In the genomic region with DNA sequence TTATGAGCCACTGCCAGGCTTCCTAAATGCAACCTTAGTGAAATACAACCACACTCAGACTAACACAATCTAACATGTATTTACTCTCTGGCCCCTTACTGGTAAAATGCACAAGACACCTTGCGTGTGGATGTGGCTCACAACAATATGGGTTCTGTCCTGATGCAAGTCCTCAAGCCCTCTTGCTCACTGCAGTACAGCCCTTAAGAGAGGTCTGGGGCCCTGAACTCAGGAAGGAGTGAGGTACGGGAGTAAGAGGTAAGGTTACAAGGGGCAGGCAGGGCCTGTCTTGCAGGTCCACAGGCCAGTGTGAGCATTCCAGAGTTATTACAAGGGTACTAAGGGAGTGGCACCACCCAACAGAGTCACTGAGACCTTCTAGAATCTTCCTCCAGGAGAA, we compare ENCODE assay signal across 7 mouse cellular contexts. TPM values are rescaled to one million over a fixed set of nuclear protein-coding genes. Genes with fewer than 3 reads are reported as not detected.
A peak's percentile ranks its signal among the peaks of the same experiment; 100 is the strongest.
DNase-seq lines count a peak whose midpoint lies in the region; ATAC-seq lines count a peak whose summit lies in the region.

No protein-coding gene starts in this region.

- H3K36me3 ChIP-seq in heart, embryonic 14.5 days (ENCODE audit: control insufficient read depth, insufficient read depth, low read length): peaks cover 4% of the 10 kb centered on the region; the same call in 1 of the 2 replicates
- peaks cover 4% of the 10 kb centered on the region; the same call in 1 of the 2 replicates for H3K36me3 ChIP-seq in lung, embryonic 15.5 days
- H3K36me3 ChIP-seq in embryonic facial prominence, embryonic 14.5 days (ENCODE audit: control insufficient read depth, insufficient read depth, low read length): no peaks in the 10 kb centered on the region
- H3K36me3 ChIP-seq in neural tube, embryonic 15.5 days: no peaks in the 10 kb centered on the region

- no peak overlapping the region for H3K9ac ChIP-seq in heart, embryonic 14.5 days (ENCODE audit: low read length)
- no peak overlapping the region for H3K9ac ChIP-seq in lung, embryonic 15.5 days
- no peak overlapping the region for H3K9ac ChIP-seq in embryonic facial prominence, embryonic 14.5 days (ENCODE audit: low read depth, low read length)
- no peak overlapping the region for H3K9ac ChIP-seq in neural tube, embryonic 15.5 days (replicated peaks)

- no peak for ATAC-seq in heart, embryonic 14.5 days (ENCODE audit: insufficient number of reproducible peaks, insufficient read depth, low FRiP score, low read depth)
- ATAC-seq in lung, embryonic 15.5 days (ENCODE audit: borderline replicate concordance, extremely low read depth, low FRiP score, low TSS enrichment): no peak
- ATAC-seq in embryonic facial prominence, embryonic 14.5 days (ENCODE audit: low read depth): no peak
- no peak for ATAC-seq in neural tube, embryonic 15.5 days (ENCODE audit: low FRiP score)

- WGBS in heart, embryonic 14.5 days: 76% methylated on average over 2 of the region's 2 CpGs
- 67% methylated on average over 2 of the region's 2 CpGs for WGBS in lung, embryonic 15.5 days
- WGBS in embryonic facial prominence, embryonic 14.5 days: 80% methylated on average over 2 of the region's 2 CpGs
- 79% methylated on average over 2 of the region's 2 CpGs for WGBS in neural tube, embryonic 15.5 days

- H3K27ac ChIP-seq in heart, embryonic 14.5 days (replicated peaks in 1 of 2; ENCODE audit: control insufficient read depth in 1 of 2, insufficient read depth in 1 of 2, low read depth in 2 of 2, low read length in 2 of 2): 0 out of 4 replicates have a peak overlapping the region, but pooled peaks of 1 of the 2 experiments have one; percentile 53
- no peak overlapping the region; the same call in 1 of the 2 replicates for H3K27ac ChIP-seq in lung, embryonic 15.5 days
- no peak overlapping the region for H3K27ac ChIP-seq in embryonic facial prominence, embryonic 14.5 days (replicated peaks; ENCODE audit: low read depth, low read length)
- H3K27ac ChIP-seq in neural tube, embryonic 15.5 days (replicated peaks): no peak overlapping the region

- H3K4me3 ChIP-seq in heart, embryonic 14.5 days (ENCODE audit: control insufficient read depth in 1 of 2, insufficient read depth in 1 of 2, low read depth in 1 of 2, low read length in 2 of 2): peak overlapping the region in 1 of 2 experiments; percentile 52; a peak in 1 of 4 replicates
- peak overlapping the region; percentile 65 for H3K4me3 ChIP-seq in lung, embryonic 15.5 days
- peak overlapping the region; percentile 51; the same call in 1 of the 2 replicates for H3K4me3 ChIP-seq in embryonic facial prominence, embryonic 14.5 days (ENCODE audit: low read depth, low read length)
- no peak overlapping the region for H3K4me3 ChIP-seq in neural tube, embryonic 15.5 days (replicated peaks)

- no peak for DNase-seq in heart, adult 9 months (ENCODE audit: low spot score in 2 of 2)
- no peak for DNase-seq in lung, postnatal 14 days
- no peak for DNase-seq in embryonic facial prominence, embryonic 14.5 days (ENCODE audit: low spot score)
- DNase-seq in layer of hippocampus, adult 9-10 months (ENCODE audit: low spot score): no peak

- H3K9me3 ChIP-seq in heart, embryonic 14.5 days (ENCODE audit: control insufficient read depth, low read length): no peaks in the 10 kb centered on the region
- H3K9me3 ChIP-seq in lung, embryonic 15.5 days: no peaks in the 10 kb centered on the region
- H3K9me3 ChIP-seq in embryonic facial prominence, embryonic 14.5 days (ENCODE audit: control insufficient read depth, low read length): no peaks in the 10 kb centered on the region
- H3K9me3 ChIP-seq in neural tube, embryonic 15.5 days (replicated peaks): no peaks in the 10 kb centered on the region

- H3K4me2 ChIP-seq in heart, embryonic 14.5 days (ENCODE audit: low read length): peak overlapping the region; percentile 65
- peak overlapping the region; percentile 77 for H3K4me2 ChIP-seq in lung, embryonic 15.5 days
- H3K4me2 ChIP-seq in embryonic facial prominence, embryonic 14.5 days (ENCODE audit: low read depth, low read length): peak overlapping the region; percentile 59
- peak overlapping the region; percentile 98; the same call in 1 of the 2 replicates for H3K4me2 ChIP-seq in neural tube, embryonic 15.5 days

- H3K27me3 ChIP-seq in heart, embryonic 14.5 days (ENCODE audit: control insufficient read depth, insufficient read depth, low read length): peaks cover 7% of the 10 kb centered on the region
- no peaks in the 10 kb centered on the region; the same call in 1 of the 2 replicates for H3K27me3 ChIP-seq in lung, embryonic 15.5 days
- H3K27me3 ChIP-seq in embryonic facial prominence, embryonic 14.5 days (replicated peaks; ENCODE audit: control insufficient read depth, insufficient read depth, low read length): 0 out of 2 replicates have a peak, but pooled peaks cover 5% of the 10 kb centered on the region
- peaks cover 11% of the 10 kb centered on the region for H3K27me3 ChIP-seq in neural tube, embryonic 15.5 days (replicated peaks)

- peaks cover 12 to 31% of the 10 kb centered on the region in 2 experiments for H3K4me1 ChIP-seq in heart, embryonic 14.5 days (ENCODE audit: control insufficient read depth in 2 of 2, insufficient read depth in 2 of 2, low read length in 2 of 2)
- peaks cover 17% of the 10 kb centered on the region for H3K4me1 ChIP-seq in lung, embryonic 15.5 days
- peaks cover 14% of the 10 kb centered on the region for H3K4me1 ChIP-seq in embryonic facial prominence, embryonic 14.5 days (ENCODE audit: control insufficient read depth, insufficient read depth, low read length)
- peaks cover 16% of the 10 kb centered on the region for H3K4me1 ChIP-seq in neural tube, embryonic 15.5 days

RNA-seq across cellular contexts. Expression of a gene that starts 1.6 kb away (rescaled TPM):
- polyA plus RNA-seq in heart, embryonic 14.5 days (2014; fragmentation: Nextera tagmentation; extraction: Ambion mirVana): 4.0 TPM in 2 replicates
- polyA plus RNA-seq in lung, embryonic 15.5 days (2015; fragmentation: Nextera tagmentation; extraction: Ambion mirVana): 5.5 TPM in 2 replicates
- polyA plus RNA-seq in embryonic facial prominence, embryonic 14.5 days (2014; fragmentation: Nextera tagmentation; extraction: Ambion mirVana): 4.5 and 5.1 TPM in 2 replicates
- polyA plus RNA-seq in neural tube, embryonic 15.5 days (2015; fragmentation: Nextera tagmentation; extraction: Ambion mirVana): 0.75 and 1.4 TPM in 2 replicates

RNA-seq across cellular contexts. Expression of a gene that starts 43.2 kb away (rescaled TPM):
- polyA plus RNA-seq in heart, embryonic 14.5 days (2014; fragmentation: Nextera tagmentation; extraction: Ambion mirVana): 14.4 and 15.2 TPM in 2 replicates
- 16.0 and 19.0 TPM in 2 replicates for polyA plus RNA-seq in lung, embryonic 15.5 days (2015; fragmentation: Nextera tagmentation; extraction: Ambion mirVana)
- polyA plus RNA-seq in embryonic facial prominence, embryonic 14.5 days (2014; fragmentation: Nextera tagmentation; extraction: Ambion mirVana): 15.6 and 17.5 TPM in 2 replicates
- polyA plus RNA-seq in neural tube, embryonic 15.5 days (2015; fragmentation: Nextera tagmentation; extraction: Ambion mirVana): 32.0 and 36.2 TPM in 2 replicates

RNA-seq across cellular contexts. Expression of a gene that starts 45.0 kb away (rescaled TPM):
- 41.2 and 42.4 TPM in 2 replicates for polyA plus RNA-seq in heart, embryonic 14.5 days (2014; fragmentation: Nextera tagmentation; extraction: Ambion mirVana)
- 57.5 and 59.5 TPM in 2 replicates for polyA plus RNA-seq in lung, embryonic 15.5 days (2015; fragmentation: Nextera tagmentation; extraction: Ambion mirVana)
- polyA plus RNA-seq in embryonic facial prominence, embryonic 14.5 days (2014; fragmentation: Nextera tagmentation; extraction: Ambion mirVana): 56.8 and 62.0 TPM in 2 replicates
- 66.0 and 70.5 TPM in 2 replicates for polyA plus RNA-seq in neural tube, embryonic 15.5 days (2015; fragmentation: Nextera tagmentation; extraction: Ambion mirVana)
